Mouse (Mus musculus): ENCODE results near the gene Atp8a1.

Atp8a1 gene

DNA sequence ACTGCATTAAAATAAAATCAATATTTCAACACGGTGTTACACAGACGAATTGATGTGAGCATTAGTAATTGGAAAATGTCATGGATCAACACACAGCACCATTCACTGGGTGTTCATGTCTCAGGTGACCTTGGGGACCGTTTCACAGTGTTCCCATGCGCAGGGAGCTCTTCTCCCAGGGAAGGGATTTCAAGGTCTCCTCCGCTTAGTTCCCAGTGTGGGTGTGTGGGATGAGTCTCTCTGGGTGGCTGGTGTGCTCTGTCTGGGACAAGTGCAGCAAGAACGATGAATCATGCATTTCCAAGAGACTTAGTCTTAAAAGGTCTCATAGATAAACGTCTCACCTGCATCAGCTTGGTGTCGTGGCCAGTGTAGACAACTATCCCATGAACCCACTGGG lies 78.5 kb downstream of the Atp8a1 start:
- DNase-seq (ENCODE audit: low read depth, low spot score), result no peak

DNA sequence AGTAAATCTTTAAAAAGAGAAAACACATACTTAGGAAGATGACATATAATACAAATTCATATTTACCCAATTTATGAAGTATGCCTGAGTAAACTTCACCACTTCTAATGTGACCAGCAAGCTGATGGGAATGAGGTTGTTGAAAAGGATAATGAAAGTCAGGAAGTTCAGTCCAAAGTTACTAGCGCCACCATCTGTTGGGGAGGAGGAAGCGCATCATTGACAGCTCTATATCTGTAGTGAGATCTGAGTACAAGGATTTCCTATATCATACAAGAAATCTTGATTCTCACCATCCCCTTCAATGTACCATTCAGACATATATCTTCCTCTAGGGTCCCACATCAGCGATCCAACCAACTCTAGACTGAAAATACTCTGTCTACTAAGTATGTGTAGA lies 82.4 kb downstream of the Atp8a1 start:
- peak; percentile 16 for DNase-seq (ENCODE audit: low read depth, low spot score)

DNA sequence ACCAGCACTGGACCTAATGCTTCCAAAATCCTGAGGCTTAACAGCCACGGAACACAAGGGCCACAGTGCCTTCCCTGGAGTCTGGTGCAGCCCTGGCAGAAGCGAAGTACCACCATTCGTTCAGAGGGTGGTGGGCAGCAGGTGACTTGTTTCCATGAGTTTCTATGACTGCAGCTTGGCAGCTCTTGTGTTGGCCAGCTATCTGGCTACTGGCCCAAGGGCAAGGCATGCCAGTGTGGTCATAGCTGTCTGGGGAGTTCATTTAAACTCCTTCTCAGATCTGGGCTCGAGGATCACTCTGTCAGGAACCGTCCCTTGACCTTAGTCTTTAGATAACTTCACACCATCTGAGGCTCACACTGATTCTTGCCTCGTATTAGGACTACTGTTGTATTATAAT lies 89.1 kb downstream of the Atp8a1 start:
- DNase-seq (ENCODE audit: low read depth, low spot score), result no peak

DNA sequence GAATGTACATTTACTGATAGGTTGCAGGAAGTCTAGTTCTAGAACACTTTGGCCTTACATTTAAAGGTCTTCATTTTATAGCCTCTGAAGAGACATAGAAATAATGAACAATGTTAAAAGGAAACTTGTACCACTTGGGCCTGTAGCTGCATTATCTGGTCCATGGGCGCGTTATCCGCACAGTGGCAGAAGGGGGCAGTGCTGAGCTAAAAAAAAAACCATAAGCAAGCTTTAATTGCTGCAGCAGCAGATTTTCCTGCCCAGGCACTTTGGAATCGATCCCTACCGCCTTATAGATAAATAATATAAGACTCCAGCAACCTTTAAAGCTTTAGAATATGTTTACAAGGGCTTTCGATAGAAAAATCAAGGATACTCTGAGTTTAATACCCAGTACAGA lies 91.1 kb downstream of the Atp8a1 start:
- DNase-seq (ENCODE audit: low read depth, low spot score), result peak; percentile 24

DNA sequence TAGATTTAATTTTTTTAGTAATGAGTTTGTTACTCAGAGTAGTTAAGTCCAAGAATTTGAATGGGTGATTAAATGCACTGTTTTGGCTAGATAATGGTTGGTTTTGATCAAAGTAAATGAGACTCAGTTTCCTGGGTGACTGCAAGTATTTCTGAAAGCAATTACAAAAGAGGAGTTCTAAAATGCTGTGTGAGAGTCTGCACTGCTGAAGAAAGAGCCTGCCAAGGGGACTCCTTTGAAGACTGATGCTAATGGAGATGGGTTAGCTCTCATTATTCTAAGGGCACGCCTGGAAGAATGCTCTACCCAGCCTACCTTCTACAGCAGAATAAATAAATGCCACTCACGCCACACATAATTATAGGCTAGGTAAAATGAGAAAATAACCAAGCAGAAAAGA lies 94.2 kb downstream of the Atp8a1 start:
- DNase-seq (ENCODE audit: low read depth, low spot score), result no peak

DNA sequence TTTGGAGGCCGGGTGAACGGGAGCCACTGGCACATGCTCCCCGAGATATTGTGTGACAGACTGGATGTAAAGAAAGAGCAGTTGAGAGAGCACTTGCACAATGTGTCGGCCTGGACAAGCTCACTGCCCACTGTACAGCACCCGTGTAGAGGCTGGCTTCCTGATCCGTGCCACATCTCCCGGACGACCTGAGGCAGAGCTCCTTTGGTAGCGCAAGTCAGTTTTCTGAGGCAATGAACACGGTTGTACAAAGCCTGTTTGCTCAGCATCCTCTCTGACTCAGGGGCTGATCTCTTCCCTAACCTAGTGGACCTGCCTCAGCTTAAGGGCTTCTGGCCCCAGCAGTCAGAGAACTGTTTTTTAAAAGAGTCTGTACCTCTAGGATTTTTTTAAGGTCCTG lies 94.6 kb downstream of the Atp8a1 start:
- no peak for DNase-seq (ENCODE audit: low read depth, low spot score)

DNA sequence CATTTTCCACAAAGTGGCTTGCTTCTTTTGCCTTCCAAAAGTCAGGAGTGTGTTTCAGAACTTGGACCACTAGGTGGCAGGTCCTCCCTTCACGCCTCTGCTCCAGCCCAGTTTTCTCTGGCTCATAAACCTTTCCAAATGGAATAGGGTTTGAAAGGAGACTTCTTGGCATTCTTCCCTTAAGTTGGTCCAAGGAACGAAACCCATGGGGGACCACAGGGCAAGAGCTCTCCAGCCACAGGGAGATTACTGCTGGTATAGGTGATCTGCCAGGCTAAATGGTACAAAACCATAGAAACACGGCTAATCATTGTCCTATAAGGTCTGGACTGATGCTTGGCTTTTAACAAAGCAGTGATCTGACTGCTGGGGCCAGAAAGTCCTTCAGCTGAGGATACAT lies 95.2 kb downstream of the Atp8a1 start:
- peak; percentile 36 for DNase-seq (ENCODE audit: low read depth, low spot score)

DNA sequence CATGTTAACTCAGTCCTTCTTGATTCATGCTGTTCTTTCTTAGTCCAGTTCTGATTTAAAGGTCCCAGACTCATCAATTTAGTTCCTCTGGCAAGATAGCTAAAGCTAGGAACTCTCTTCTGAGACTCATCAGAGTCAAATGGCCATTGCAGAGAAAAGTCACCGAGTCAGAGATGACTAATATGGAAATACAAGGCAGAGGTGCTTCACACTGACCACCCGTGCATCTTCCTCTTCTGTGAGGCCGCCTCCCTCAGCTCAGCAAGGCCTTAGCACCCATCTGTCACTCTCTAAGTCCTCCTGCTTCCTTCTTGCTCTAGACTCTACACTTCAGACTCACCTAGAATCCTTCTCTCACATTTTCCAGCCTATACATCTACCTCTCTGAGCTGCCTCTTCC lies 108.0 kb downstream of the Atp8a1 start:
- no peak for DNase-seq (ENCODE audit: low read depth, low spot score)

DNA sequence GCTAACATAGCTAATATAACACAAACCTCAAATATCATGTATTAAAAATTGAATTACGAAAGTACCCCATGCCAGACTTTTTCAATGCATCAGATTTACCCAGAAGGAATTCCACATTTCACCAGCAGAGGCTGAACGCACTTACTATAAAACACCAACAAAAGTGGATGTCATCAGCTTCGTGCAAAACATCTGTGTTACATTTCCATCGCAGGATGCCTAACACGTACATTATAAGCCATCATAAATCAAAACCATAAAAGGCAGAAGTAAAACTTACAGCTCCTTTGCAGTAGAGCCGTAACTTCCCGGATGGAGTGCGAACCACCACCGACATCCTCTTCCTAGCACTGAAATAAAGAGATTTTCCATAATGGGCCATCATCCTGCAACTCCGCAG lies 109.1 kb downstream of the Atp8a1 start:
- DNase-seq (ENCODE audit: low read depth, low spot score), result no peak

DNA sequence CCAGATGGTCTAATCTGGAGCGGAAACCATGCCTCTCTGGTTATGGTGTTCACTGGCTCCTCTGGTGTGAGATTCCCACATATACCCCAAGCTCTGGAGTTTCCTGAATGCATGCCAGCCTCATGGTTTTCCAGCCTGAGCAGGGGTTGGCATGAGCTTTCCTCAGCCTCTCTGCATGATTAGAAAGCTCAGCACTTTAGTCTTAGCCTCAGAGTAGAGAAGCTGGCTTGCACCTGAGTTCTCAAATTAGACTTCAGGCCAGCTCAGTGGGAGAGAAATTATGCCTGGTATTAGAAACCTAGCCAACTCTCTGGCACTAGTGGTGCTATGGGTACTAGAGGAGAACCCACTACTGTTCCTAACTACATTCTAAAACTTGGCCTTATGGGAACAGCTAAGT lies 111.5 kb downstream of the Atp8a1 start:
- no peak for DNase-seq (ENCODE audit: low read depth, low spot score)

DNA sequence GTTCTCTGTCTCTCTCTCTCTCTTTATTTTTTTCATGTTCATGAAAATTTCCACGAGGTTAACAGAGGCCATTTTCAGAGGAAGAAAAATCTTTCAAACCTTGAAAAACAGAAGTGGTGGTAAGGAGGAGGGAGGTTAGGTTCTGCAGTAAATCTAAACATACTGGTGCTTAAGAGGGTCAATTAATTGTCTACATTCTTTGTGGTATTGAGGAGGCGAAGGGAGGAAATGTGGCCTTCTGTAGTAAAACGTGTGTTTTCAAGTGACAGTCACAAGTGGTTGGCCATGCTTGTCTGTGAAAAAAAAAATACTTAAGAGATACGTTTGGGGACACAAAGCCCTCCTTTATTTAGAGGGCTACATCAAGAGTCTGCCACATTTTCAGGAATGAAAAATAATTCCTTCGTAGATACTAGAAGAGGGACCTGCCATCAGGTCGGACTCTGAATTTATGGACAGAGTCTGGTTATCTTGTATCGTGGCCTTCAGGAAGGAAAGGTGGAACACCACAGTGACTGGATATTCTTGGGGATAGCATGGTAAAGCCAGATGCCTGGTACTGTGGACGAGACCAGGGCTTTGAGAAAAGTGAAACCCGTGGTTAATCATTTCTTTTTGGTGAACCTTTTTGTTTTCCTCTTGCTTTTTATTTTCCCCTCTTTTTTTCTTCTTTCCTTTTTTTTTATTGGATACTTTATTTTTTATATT lies 113.5 kb downstream of the Atp8a1 start:
- DNase-seq (ENCODE audit: low read depth, low spot score), result no peak

DNA sequence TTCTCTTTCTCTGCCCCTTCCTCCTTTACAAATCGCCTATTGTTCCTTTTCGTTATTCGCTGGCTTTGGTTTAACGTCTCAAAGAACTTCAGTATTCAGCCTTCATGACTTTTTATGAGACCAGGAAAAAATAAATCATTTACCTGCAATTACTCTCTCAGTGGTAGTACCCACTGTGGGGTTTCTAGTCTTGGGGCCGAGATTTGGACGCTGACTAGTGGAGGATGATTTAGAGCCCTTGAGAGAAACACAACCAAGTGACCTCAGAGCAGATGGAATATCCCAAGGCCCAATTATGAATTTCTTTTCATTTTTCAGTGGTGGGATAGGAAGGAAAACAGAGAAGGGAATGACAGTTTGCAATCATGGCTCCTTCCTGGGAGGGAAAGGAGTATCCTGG lies 114.1 kb downstream of the Atp8a1 start:
- DNase-seq (ENCODE audit: low read depth, low spot score), result no peak

DNA sequence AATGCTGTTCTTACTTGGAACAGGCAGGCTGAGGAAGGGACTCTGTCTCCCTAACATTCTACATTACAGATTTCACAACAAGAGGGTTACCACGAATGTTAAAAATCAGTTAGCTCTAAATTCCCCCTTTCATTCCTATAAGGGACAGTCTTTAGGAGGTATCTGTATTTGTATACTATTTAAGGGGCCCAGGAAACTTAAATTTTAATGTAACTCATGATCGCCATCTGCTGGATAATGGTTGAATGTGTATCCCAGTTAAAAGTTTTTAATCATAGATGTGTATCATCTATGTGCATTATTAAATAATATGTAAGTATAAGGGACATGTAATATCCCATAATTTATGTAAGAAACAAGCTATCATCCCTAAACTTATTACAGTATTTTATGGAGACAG lies 119.5 kb downstream of the Atp8a1 start:
- peak; percentile 11 for DNase-seq (ENCODE audit: low read depth, low spot score)

DNA sequence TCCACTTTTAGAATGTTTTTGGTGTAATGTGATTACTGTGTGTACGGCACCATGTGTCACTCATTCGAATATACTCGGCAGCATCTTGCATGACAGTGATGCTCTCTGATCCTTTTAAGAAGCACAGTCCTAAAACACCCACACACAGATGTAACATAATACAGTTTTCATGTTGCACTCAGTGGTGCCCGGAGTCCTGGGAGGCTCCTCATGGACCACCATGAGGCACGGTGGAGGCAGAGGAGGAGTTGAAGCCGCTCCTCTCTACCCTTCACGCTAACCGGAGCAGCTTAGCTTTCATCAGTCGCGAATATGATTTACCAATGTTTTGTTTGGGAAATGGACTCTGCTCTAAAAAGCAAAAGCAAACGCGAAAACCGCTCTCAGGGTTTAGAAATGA lies 120.4 kb downstream of the Atp8a1 start:
- DNase-seq (ENCODE audit: low read depth, low spot score), result no peak

DNA sequence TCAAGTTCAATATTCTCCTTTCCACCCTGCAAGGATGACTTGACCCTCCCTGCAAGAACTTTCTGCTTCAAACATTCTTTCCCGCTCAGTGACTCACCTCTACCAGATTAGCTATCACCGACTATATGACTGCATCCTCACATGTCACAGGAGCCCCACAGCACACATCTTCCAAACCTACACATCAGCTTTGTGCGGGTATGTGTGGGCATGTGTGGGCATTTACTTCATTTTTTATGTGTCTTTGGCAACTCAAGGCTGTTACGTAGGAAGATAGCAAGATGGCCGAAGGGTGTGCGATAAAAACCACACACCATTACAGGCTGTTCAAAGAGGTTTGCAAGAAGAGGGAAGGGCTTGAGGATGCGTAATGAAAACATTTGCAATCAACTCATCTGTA lies 145.6 kb downstream of the Atp8a1 start:
- DNase-seq (ENCODE audit: low read depth, low spot score), result no peak

DNA sequence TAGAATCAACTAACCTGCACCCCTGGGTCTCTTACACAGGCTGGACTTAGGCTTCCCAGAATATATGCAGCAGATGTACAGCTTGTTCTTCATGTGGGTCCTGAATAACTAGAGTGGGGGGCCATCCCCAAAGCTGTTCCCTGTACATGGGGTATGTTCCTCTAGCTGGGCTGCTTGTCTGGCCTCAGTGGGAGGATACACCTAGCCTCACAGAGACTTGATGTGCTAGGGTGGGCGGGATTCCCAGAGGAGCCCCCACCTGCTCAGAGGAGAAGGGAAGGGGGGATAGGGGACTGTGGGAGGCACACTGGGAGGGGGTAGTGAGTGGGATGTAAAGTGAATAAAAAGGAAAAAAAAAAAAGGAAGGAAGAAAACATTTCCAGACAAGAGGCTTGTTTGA lies 147.8 kb downstream of the Atp8a1 start:
- no peak for DNase-seq (ENCODE audit: low read depth, low spot score)

DNA sequence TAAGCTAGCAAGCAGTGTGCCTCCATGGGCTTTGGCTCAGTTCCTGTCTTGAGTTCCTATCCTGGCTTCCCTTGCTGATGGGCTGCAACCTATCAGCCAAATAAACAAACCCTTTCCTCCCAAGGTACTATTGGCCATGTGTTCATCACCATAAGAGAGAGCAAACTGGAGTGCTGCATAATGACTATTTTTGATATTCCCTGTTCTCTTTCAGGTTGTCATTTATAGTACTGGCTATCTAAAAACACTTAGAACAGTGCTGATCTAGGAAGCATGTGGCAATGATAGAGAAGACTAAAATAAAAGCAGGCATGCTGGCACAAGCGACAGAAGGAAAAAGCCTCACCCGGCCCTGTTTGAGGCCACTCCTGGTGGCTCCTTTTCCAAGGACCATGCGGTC lies 149.1 kb downstream of the Atp8a1 start:
- no peak for DNase-seq (ENCODE audit: low read depth, low spot score)

DNA sequence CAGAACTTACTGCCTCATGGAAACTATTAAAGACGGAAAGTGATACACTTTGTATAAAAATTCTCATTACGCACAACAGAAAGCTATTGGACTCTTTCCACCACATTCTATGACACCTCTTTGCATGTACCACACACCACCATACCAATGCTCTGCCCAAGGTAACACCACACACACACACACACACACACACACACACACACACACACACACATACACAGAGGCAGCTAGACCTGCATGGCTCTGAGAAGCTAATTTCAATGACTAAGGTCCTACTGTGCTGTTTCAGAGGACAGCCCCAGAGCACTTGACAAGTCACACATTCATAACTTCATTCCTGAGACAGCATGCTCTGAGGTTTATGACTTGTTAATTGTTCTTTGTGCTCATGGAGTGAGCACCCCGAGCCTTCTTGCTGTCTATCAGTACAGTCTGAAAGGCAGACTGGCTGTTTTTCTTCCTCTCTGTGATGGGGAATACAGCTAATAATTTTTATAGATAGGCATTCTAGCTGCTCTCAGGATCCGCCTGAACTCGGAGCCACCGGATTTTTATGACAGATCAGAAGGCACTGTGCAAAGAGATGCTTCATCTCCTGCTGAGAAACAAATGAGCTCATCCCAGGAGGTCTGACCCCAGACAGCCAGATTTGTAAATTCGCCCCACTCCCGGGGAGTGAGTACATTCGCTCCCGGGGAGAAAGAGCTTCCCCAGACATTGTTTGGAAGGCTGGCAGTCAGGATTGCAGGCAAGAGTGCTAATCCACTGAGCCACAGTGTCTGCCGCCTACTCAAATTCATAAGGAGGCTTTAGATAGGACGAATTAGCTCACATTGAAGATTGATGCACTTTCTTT lies 150.3 kb downstream of the Atp8a1 start:
- DNase-seq (ENCODE audit: low read depth, low spot score), result peak; percentile 78

DNA sequence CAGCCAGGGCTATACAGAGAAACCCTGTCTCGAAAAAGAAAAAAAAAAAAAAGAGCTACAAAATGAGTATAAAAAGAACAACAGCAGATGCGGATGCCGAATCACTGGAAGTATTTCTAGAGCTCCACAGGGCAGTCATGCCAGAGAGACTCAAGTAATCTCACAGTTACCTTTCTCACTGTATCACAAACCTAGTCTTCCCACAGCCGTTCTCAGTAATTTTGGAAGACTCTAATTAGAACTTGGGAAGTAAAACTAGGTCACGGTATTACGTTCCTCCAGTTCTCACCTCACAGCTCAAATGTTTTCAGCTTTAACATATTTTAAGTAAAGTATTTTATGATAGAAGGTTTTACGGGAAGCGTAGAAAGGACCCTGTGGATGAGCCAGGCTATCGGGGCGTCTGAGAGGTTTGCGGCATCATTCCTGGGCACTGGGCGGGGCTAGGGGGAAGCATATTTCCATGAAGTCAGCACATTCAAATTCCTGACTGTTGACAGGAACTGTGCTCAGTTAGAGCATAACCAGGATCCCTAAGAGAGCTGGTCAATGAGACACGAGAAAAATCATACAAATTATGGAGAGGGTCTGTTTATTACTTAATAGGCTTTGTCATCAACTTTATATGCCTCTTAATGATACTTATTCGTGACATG lies 152.1 kb downstream of the Atp8a1 start:
- no peak for DNase-seq (ENCODE audit: low read depth, low spot score)

DNA sequence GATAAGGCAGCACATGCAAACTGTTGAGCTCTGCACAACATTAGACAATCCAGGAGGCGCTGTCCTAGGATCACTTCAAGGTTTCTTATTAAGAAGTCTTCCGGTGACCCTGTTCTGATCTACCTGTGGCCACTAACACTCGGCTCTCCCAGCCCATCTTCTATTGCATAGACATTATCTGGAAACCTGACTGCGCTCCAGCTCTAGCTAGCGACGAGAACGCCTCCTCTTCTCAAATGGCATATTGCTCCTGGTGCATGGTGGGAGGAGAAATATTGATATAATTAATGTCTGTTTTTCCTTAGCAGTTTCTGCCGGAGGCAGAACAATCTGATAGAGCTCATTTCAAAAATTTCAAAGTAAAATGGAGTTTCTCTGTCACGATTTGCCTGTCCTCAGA lies 156.9 kb downstream of the Atp8a1 start:
- no peak for DNase-seq (ENCODE audit: low read depth, low spot score)

DNA sequence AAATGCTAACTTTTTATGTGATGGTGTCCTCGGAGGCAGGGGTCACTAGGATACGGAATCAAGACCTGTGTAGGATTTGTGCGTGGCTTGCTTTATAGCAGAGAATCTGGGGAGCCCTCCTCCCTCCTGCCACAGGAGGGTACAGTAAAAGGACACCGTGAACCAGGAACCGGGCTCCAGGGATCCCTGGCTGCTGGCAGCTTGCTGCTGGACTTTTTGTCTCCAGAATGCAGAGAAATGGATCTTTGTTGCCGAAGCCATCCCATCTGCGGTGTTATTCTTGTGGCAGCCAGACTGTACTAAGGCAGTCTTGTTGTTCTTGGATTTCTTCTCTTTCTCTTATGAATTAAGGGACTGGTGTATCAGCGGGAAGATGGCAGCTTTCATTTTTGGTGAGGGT lies 159.2 kb downstream of the Atp8a1 start:
- no peak for DNase-seq (ENCODE audit: low read depth, low spot score)

DNA sequence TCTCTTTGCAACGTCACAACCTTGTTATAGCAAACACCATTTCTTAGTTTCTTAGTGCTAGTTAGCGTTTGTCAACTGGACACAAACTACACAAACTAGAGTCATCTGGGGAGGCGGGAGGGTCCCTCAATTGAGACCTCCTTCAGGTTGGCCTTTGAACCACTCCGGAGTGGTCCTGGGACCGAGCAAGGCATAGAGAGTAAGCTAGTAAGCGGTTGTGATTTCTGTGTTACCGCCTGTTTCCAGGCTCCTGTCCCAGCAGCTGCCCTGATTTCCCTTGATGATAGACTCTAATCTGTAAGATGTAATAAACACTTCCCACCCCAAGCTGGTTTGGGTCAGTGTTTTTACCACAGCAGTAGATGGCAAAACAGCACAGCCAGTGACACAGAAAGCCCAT lies 161.3 kb downstream of the Atp8a1 start:
- no peak for DNase-seq (ENCODE audit: low read depth, low spot score)

DNA sequence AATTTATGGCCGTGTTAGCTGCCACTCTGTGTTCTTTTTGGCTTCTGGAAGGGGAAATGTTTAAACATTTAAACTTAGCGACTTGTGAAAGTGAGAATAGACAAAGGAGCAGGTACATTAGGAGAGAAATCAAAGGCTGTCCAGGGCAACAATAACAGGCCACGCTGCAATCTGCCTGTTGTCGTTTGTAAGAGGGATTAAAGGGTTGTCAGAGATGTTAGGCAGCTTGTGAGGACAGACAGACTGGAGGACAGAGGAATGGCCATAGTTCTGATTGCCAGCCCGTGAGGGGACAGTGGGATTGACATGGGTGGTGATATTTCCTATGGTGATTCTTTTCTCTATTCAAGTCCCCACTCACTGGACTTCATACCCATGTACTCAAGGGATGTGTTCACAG lies 161.8 kb downstream of the Atp8a1 start:
- no peak for DNase-seq (ENCODE audit: low read depth, low spot score)

Measured in ES-CJ7 (cell line).